Mouse (Mus musculus) heart, embryonic 16.5 days (tissue): ENCODE results near the gene Adamtsl4. TPM values are rescaled to one million over a fixed set of nuclear protein-coding genes. Genes with fewer than 3 reads are reported as not detected.

ENCODE experiments used
- ATAC-seq: fragments of 200-750 bp; cut with Nextera tagmentation; replicated peaks from 2 replicates; pipeline ENCODE4 v1.8.0; 2017; ENCODE audit warnings: moderate number of reproducible peaks; ENCODE audit not compliant: insufficient read depth, low FRiP score; ENCODE audit errors: extremely low read depth
- H3K27ac ChIP-seq: fragments of 300-500 bp; sonication (generic); 2 replicates; pipeline ENCODE4 v1.5.1; 2014; ENCODE audit warnings: mild to moderate bottlenecking, low read length, control low read depth, moderate library complexity
- H3K27me3 ChIP-seq: fragments of 300-500 bp; sonication (generic); 2 replicates; pipeline ENCODE4 v1.6.1; 2014; ENCODE audit warnings: low read length, mixed read lengths; ENCODE audit not compliant: control insufficient read depth, insufficient read depth
- H3K36me3 ChIP-seq: fragments of 300-500 bp; sonication (generic); 2 replicates; pipeline ENCODE4 v1.6.1; 2014; ENCODE audit not compliant: control insufficient read depth, insufficient read depth
- H3K4me1 ChIP-seq: fragments of 300-500 bp; sonication (generic); 2 replicates; pipeline ENCODE4 v1.6.1; 2014; ENCODE audit warnings: low read length, mixed read lengths; ENCODE audit not compliant: control insufficient read depth, insufficient read depth
- H3K4me2 ChIP-seq: fragments of 300-500 bp; sonication (generic); 2 replicates; pipeline ENCODE4 v1.6.1; 2014; ENCODE audit warnings: low read depth, mild to moderate bottlenecking, control low read depth, low read length
- H3K4me3 ChIP-seq: fragments of 300-500 bp; sonication (generic); 2 replicates; pipeline ENCODE4 v1.5.1; 2014; ENCODE audit warnings: mild to moderate bottlenecking, control low read depth, low read length
- H3K9ac ChIP-seq: fragments of 300-500 bp; sonication (generic); 2 replicates; pipeline ENCODE4 v1.6.1; 2014; ENCODE audit warnings: low read length, control low read depth
- H3K9me3 ChIP-seq: fragments of 300-500 bp; sonication (generic); replicated peaks from 2 replicates; pipeline ENCODE4 v1.6.1; 2016; ENCODE audit warnings: low read length; ENCODE audit not compliant: control insufficient read depth
- WGBS: fragments of 180-500 bp; shearing (Covaris S2); extraction: QIAGEN DNeasy Blood & Tissue Kit; methylation state at CpG from one replicate; pipeline ENCODE4 v1.1.7; 2014; 5-methylcytosine and 5-hydroxymethylcytosine counted together
- polyA plus RNA-seq: library from polyadenylated mRNA; unstranded; fragments of >200 nt; fragmentation: Nextera tagmentation; extraction: Ambion mirVana; gene quantifications from 2 replicates; pipeline ENCODE4 v1.2.1, GENCODE M21; 2015

The Adamtsl4 gene
- polyA plus RNA-seq, 1 experiment from 2014 or later, result 13.7 TPM

DNA sequence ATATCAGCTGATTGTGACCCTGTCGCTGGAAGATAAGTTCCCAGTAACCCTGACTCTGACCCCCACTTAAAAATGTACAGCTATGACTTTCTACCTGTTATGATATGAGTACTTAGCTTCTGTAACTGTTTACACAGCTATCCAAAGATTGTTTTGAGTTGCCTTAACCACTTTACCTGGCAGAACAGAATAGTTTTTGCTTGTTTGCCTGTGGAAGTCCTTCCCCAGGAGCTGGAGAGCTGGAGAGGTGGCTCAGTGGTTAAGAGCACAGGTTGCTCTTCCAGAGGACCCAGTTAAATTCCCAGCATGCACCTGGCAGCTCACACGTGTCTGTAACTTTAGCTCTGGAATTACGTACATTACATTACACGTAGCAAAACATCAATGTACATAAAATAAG, 16.9 kb upstream of the Adamtsl4 start:
- H3K27me3 ChIP-seq, result no peaks in the 10 kb centered on the region
- no peak for ATAC-seq
- H3K4me3 ChIP-seq, result no peak overlapping the region
- WGBS, result 84% methylated on average over 4 of the region's 4 CpGs
- H3K27ac ChIP-seq, result no peak overlapping the region
- H3K36me3 ChIP-seq, result no peaks in the 10 kb centered on the region
- H3K4me1 ChIP-seq, result peaks cover 15% of the 10 kb centered on the region
- H3K9me3 ChIP-seq, result no peaks in the 10 kb centered on the region
- H3K9ac ChIP-seq, result no peak overlapping the region
- no peak overlapping the region for H3K4me2 ChIP-seq

- no peak for ATAC-seq
- no peaks in the 10 kb centered on the region for H3K9me3 ChIP-seq
- no peak overlapping the region for H3K9ac ChIP-seq
- H3K4me3 ChIP-seq, result no peak overlapping the region
- H3K4me2 ChIP-seq, result no peak overlapping the region
- no peaks in the 10 kb centered on the region for H3K27me3 ChIP-seq
- H3K36me3 ChIP-seq, result no peaks in the 10 kb centered on the region
- no peak overlapping the region for H3K27ac ChIP-seq
- 85% methylated on average over 3 of the region's 3 CpGs for WGBS
- H3K4me1 ChIP-seq, result peaks cover 15% of the 10 kb centered on the region
These were observed 15.6 kb upstream of the Adamtsl4 start for GRCm38 (mm10) chr3:95703276-95703675.

GRCm38 (mm10) chr3:95701877-95702540, 14.3 kb upstream of the Adamtsl4 start:
- H3K4me2 ChIP-seq, result peak overlapping the region; percentile 73
- H3K9me3 ChIP-seq, result no peaks in the 10 kb centered on the region
- no peaks in the 10 kb centered on the region for H3K27me3 ChIP-seq
- peak overlapping the region; percentile 39 for H3K4me3 ChIP-seq
- peak overlapping the region; percentile 71 for H3K9ac ChIP-seq
- ATAC-seq, result peak; percentile 90
- peak overlapping the region; percentile 70 for H3K27ac ChIP-seq
- WGBS, result 8% methylated on average over 24 of the region's 24 CpGs
- no peaks in the 10 kb centered on the region for H3K36me3 ChIP-seq
- H3K4me1 ChIP-seq, result peaks cover 15% of the 10 kb centered on the region

DNA sequence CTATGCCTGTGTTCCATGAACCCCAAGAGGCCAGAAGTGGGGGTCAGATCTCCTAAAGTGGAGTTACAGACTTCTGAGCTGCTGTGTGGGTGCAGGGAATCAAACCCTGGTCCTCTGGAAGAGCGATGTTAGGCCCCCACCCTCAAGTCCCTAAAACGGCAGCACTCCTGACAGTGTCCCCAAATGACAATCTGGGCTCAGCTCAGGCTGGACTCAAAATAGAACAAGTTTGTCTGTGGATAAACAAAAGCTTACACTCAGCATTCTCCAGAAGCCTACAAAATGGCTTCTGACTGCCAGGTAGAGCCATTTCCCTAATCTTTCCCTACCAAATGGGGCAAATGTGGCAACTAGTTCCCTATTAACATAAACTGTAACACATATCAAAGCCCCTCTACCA, 13.4 kb upstream of the Adamtsl4 start:
- H3K9ac ChIP-seq, result no peak overlapping the region
- no peak overlapping the region for H3K4me2 ChIP-seq
- no peaks in the 10 kb centered on the region for H3K27me3 ChIP-seq
- no peaks in the 10 kb centered on the region for H3K36me3 ChIP-seq
- H3K9me3 ChIP-seq, result no peaks in the 10 kb centered on the region
- 63% methylated on average over 2 of the region's 2 CpGs for WGBS
- ATAC-seq, result no peak
- peaks cover 23% of the 10 kb centered on the region for H3K4me1 ChIP-seq
- peak overlapping the region; percentile 60; the same call in 1 of the 2 replicates for H3K27ac ChIP-seq
- no peak overlapping the region for H3K4me3 ChIP-seq

GRCm38 (mm10) chr3:95700233-95700681, 12.5 kb upstream of the Adamtsl4 start:
- Histone ChIP-seq H3K9ac (no peak overlapping the region), H3K36me3 (no peaks in the 10 kb centered on the region), H3K4me3 (no peak overlapping the region), H3K27ac (no peak overlapping the region), H3K4me1 (peaks cover 31% of the 10 kb centered on the region), H3K27me3 (no peaks in the 10 kb centered on the region), H3K9me3 (no peaks in the 10 kb centered on the region), H3K4me2 (no peak overlapping the region)
- WGBS, result 60% methylated on average over 6 of the region's 6 CpGs
- ATAC-seq, result no peak

GRCm38 (mm10) chr3:95698286-95698685, 10.6 kb upstream of the Adamtsl4 start:
- Histone ChIP-seq H3K4me1 (peaks cover 51% of the 10 kb centered on the region), H3K9ac (no peak overlapping the region), H3K4me2 (no peak overlapping the region), H3K27me3 (no peaks in the 10 kb centered on the region), H3K36me3 (no peaks in the 10 kb centered on the region), H3K9me3 (no peaks in the 10 kb centered on the region), H3K27ac (no peak overlapping the region), H3K4me3 (no peak overlapping the region)
- ATAC-seq, result no peak
- 95% methylated on average over 4 of the region's 4 CpGs for WGBS

GRCm38 (mm10) chr3:95696360-95696759, 8.6 kb upstream of the Adamtsl4 start:
- H3K9ac ChIP-seq, result peak overlapping the region; percentile 50
- H3K4me1 ChIP-seq, result peaks cover 55% of the 10 kb centered on the region
- H3K9me3 ChIP-seq, result no peaks in the 10 kb centered on the region
- no peak for ATAC-seq
- H3K36me3 ChIP-seq, result no peaks in the 10 kb centered on the region
- no peak overlapping the region for H3K4me2 ChIP-seq
- 25% methylated on average over 7 of the region's 7 CpGs for WGBS
- no peak overlapping the region for H3K4me3 ChIP-seq
- peak overlapping the region; percentile 95 for H3K27ac ChIP-seq
- no peaks in the 10 kb centered on the region for H3K27me3 ChIP-seq

DNA sequence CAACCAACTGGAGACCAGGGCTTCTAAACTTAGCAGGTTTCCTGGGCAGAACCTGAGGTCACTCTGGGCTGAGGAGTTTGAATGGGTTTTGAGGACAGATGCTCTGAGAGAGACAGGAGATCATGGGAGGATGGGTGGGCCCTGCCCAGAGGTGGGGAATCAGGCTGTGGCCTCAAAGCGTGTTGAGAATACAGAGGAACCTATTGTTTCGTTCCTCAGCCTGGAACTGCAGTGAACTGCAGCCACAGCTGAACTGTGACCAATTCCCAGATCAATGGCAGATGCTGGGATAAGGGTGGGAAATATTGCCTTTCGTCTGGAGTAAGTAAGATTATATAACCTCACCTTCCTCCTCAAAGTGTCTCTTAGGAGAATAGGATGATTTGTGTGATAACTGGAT, 8.1 kb upstream of the Adamtsl4 start:
- Histone ChIP-seq H3K27me3 (no peaks in the 10 kb centered on the region), H3K4me3 (no peak overlapping the region), H3K36me3 (no peaks in the 10 kb centered on the region), H3K4me1 (peaks cover 50% of the 10 kb centered on the region), H3K9ac (peak overlapping the region; percentile 64), H3K27ac (peak overlapping the region; percentile 95), H3K9me3 (0 out of 2 replicates have a peak, but pooled peaks cover 2% of the 10 kb centered on the region), H3K4me2 (peak overlapping the region; percentile 42)
- no peak for ATAC-seq
- WGBS, result 50% methylated on average over 3 of the region's 3 CpGs

DNA sequence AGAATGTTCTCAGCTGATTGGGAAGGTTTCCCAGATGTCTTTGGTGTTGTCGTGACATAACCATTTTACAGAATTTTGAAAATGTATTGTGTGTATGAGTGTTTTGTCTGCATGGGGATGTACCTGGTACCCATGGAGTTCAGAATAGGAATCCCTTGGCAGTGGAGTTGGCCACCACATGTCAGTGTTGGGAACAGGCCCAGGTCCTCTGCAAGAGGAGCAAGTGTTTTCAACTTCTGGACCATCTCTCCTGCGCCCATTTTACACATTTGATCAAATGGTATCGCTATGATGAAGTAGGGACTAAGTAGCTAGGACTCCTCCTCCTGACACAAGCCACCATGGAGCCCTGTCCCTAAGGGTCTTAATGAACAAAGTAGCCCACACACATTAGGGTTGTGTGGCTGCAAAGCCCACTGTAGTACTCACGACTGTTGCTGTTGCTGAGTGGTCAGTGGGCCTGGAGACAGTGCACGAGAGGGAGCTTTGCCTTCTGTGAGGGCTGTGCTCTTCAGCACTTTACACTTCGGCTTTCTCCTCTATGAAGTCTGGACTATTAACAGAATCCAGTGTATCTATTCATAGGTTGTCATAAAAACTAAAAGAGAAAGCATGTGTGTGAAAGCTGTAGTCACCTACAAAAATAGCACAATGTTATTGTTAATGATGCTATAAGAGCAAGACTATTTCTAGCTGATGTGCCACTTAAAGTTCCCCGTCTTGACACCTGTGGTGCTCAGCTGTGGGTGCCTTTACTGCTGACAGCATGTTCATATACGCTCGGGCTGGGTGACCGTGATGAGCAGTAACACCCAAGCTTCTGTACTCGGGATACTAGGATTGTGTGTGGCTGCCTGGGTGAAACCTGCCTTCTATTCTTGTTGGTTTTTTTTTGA, 7.3 kb upstream of the Adamtsl4 start:
- Histone ChIP-seq H3K4me2 (peak overlapping the region; percentile 42), H3K4me1 (peaks cover 53% of the 10 kb centered on the region), H3K36me3 (no peaks in the 10 kb centered on the region), H3K4me3 (no peak overlapping the region), H3K9ac (peak overlapping the region; percentile 64), H3K27me3 (no peaks in the 10 kb centered on the region), H3K9me3 (0 out of 2 replicates have a peak, but pooled peaks cover 2% of the 10 kb centered on the region), H3K27ac (peak overlapping the region; percentile 95)
- peak; percentile 64 for ATAC-seq
- WGBS, result 50% methylated on average over 11 of the region's 11 CpGs
